Mouse (Mus musculus) liver, postnatal 0 days (tissue): ENCODE data around the gene Tdrkh. TPM values are rescaled to one million over a fixed set of nuclear protein-coding genes. Genes with fewer than 3 reads are reported as not detected.

Source experiments
- ATAC-seq: fragments of 200-750 bp; cut with Nextera tagmentation; 2 replicates; pipeline ENCODE4 v1.8.0; 2017; ENCODE audit warnings: mild to moderate bottlenecking, moderate library complexity
- DNase-seq: peaks from one replicate; pipeline ENCODE4 v3.0.0-alpha.2; 2016
- H3K27ac ChIP-seq: fragments of 300-500 bp; sonication (generic); 2 replicates; pipeline ENCODE4 v1.5.1; 2014; ENCODE audit warnings: antibody characterized with exemption, moderate library complexity, mild to moderate bottlenecking, low read depth
- H3K27me3 ChIP-seq: fragments of 300-500 bp; sonication (generic); 2 replicates; pipeline ENCODE4 v1.6.1; 2014; ENCODE audit warnings: low read length, control low read depth, mixed read lengths; ENCODE audit not compliant: insufficient read depth
- H3K36me3 ChIP-seq: fragments of 300-500 bp; sonication (generic); replicated peaks from 2 replicates; pipeline ENCODE4 v1.6.1; 2014; ENCODE audit warnings: mild to moderate bottlenecking, control low read depth, low read length, moderate library complexity, mixed read lengths; ENCODE audit not compliant: insufficient read depth
- H3K4me1 ChIP-seq: fragments of 300-500 bp; sonication (generic); 2 replicates; pipeline ENCODE4 v1.6.1; 2014; ENCODE audit warnings: antibody characterized with exemption, mild to moderate bottlenecking, control low read depth; ENCODE audit not compliant: insufficient read depth
- H3K4me2 ChIP-seq: fragments of 300-500 bp; sonication (generic); 2 replicates; pipeline ENCODE4 v1.6.1; 2014; ENCODE audit warnings: low read depth, mild to moderate bottlenecking, low read length, moderate library complexity, mixed read lengths
- H3K4me3 ChIP-seq: fragments of 300-500 bp; sonication (generic); 2 replicates; pipeline ENCODE4 v1.5.1; 2014; ENCODE audit warnings: low read depth, low read length
- H3K9ac ChIP-seq: fragments of 300-500 bp; sonication (generic); replicated peaks from 2 replicates; pipeline ENCODE4 v1.6.1; 2014; ENCODE audit warnings: mild to moderate bottlenecking, moderate library complexity
- H3K9me3 ChIP-seq: fragments of 300-500 bp; sonication (generic); 2 replicates; pipeline ENCODE4 v1.6.1; 2016; ENCODE audit warnings: mild to moderate bottlenecking, control low read depth, low read length, mixed read lengths
- CTCF ChIP-seq: sonication (generic); IDR thresholded peaks from 2 replicates; pipeline ENCODE4 v1.5.1; 2016; ENCODE audit warnings: antibody characterized with exemption, low read depth
- EP300 ChIP-seq: IDR thresholded peaks from 2 replicates; pipeline ENCODE4 v1.6.1; 2016; ENCODE audit warnings: antibody characterized with exemption, low read depth, mild to moderate bottlenecking
- WGBS: fragments of 180-500 bp; shearing (Covaris S2); extraction: QIAGEN DNeasy Blood & Tissue Kit; methylation state at CpG from one replicate; pipeline ENCODE4 v1.1.7; 2014; ENCODE audit not compliant: insufficient replicate concordance; 5-methylcytosine and 5-hydroxymethylcytosine counted together
- polyA plus RNA-seq: library from polyadenylated mRNA; unstranded; fragments of >200 nt; fragmentation: Nextera tagmentation; extraction: Ambion mirVana; gene quantifications from 2 replicates; pipeline ENCODE4 v1.2.1, GENCODE M21; 2015

Gene Tdrkh
- polyA plus RNA-seq, 1 experiment from 2014 or later, result 7.1 TPM

GRCm38 (mm10) chr3:94436420-94436819 is 23.3 kb downstream of the Tdrkh start:
- Histone ChIP-seq H3K9ac (no peak overlapping the region), H3K4me1 (peaks cover 3% of the 10 kb centered on the region; the same call in 1 of the 2 replicates), H3K27me3 (no peaks in the 10 kb centered on the region), H3K9me3 (no peaks in the 10 kb centered on the region), H3K4me3 (no peak overlapping the region), H3K27ac (no peak overlapping the region), H3K4me2 (no peak overlapping the region), H3K36me3 (no peaks in the 10 kb centered on the region)
- 80% methylated on average over 9 of the region's 9 CpGs for WGBS
- DNase-seq (no peak), ATAC-seq (no peak)
- TF ChIP-seq CTCF, result no peak
- TF ChIP-seq EP300, result no peak

- ATAC-seq (no peak), DNase-seq (no peak)
- Histone ChIP-seq H3K36me3 (peaks cover 9% of the 10 kb centered on the region), H3K27me3 (no peaks in the 10 kb centered on the region), H3K4me1 (peaks cover 11% of the 10 kb centered on the region), H3K9ac (no peak overlapping the region), H3K27ac (no peak overlapping the region), H3K9me3 (no peaks in the 10 kb centered on the region), H3K4me2 (no peak overlapping the region), H3K4me3 (no peak overlapping the region)
- TF ChIP-seq EP300 (no peak), CTCF (peak; percentile 49)
- 43% methylated on average over 3 of the region's 3 CpGs for WGBS
Measured at GRCm38 (mm10) chr3:94441182-94441581, 28.1 kb downstream of the Tdrkh start.

- peaks cover 11% of the 10 kb centered on the region for H3K4me1 ChIP-seq
- peak within 1 kb of the TSS; percentile 83 for H3K27ac ChIP-seq
- H3K9ac ChIP-seq, result peak within 1 kb of the TSS; percentile 95
- peaks cover 26% of the 10 kb centered on the region for H3K36me3 ChIP-seq
- ATAC-seq, result peak; percentile 99
- no peaks in the 10 kb centered on the region for H3K9me3 ChIP-seq
- no peaks in the 10 kb centered on the region for H3K27me3 ChIP-seq
- peak within 1 kb of the TSS; percentile 92 for H3K4me2 ChIP-seq
- DNase-seq, result peak; percentile 96
- WGBS, result under 1% methylated on average over 39 of the region's 39 CpGs
- H3K4me3 ChIP-seq, result peak within 1 kb of the TSS; percentile 89
- TF ChIP-seq EP300, result no peak
- TF ChIP-seq CTCF, result no peak
Measured at GRCm38 (mm10) chr3:94442951-94443596, 30.0 kb downstream of the Tdrkh start, which contains the start of gene Mrpl9. TSS of gene Mrpl9 (plus strand) at chr3:94443318.

- H3K36me3 ChIP-seq, result peaks cover 28% of the 10 kb centered on the region
- H3K9me3 ChIP-seq, result no peaks in the 10 kb centered on the region
- H3K4me3 ChIP-seq, result peak within 1 kb of the TSS; percentile 89
- DNase-seq (no peak), ATAC-seq (peak; percentile 71)
- H3K4me1 ChIP-seq, result peaks cover 11% of the 10 kb centered on the region
- TF ChIP-seq CTCF, result no peak
- no peak for TF ChIP-seq EP300
- peak within 1 kb of the TSS; percentile 92 for H3K4me2 ChIP-seq
- no peaks in the 10 kb centered on the region for H3K27me3 ChIP-seq
- H3K27ac ChIP-seq, result peak within 1 kb of the TSS; percentile 83
- 0% methylated on average over 24 of the region's 24 CpGs for whole genome bisulfite sequencing
- peak within 1 kb of the TSS; percentile 95 for H3K9ac ChIP-seq
Measured at GRCm38 (mm10) chr3:94443597-94443964, 30.5 kb downstream of the Tdrkh start, which contains the start of gene Oaz3. TSS of gene Oaz3 (minus strand) at chr3:94443915.

GRCm38 (mm10) chr3:94449377-94449776 is 36.3 kb downstream of the Tdrkh start:
- peaks cover 6% of the 10 kb centered on the region for H3K4me1 ChIP-seq
- ATAC-seq (no peak), DNase-seq (no peak)

GRCm38 (mm10) chr3:94456529-94457000 is 43.5 kb downstream of the Tdrkh start:
- no peak overlapping the region for H3K27ac ChIP-seq
- TF ChIP-seq EP300 (no peak), CTCF (peak; percentile 89)
- H3K4me3 ChIP-seq, result no peak overlapping the region
- 3% methylated on average over 12 of the region's 12 CpGs for WGBS
- peak; percentile 83 for DNase-seq
- no peaks in the 10 kb centered on the region for H3K36me3 ChIP-seq
- no peaks in the 10 kb centered on the region for H3K4me1 ChIP-seq
- H3K27me3 ChIP-seq, result 0 out of 2 replicates have a peak, but pooled peaks cover 3% of the 10 kb centered on the region
- peak overlapping the region; percentile 41 for H3K4me2 ChIP-seq
- ATAC-seq, result peak; percentile 59
- no peak overlapping the region for H3K9ac ChIP-seq
- no peaks in the 10 kb centered on the region for H3K9me3 ChIP-seq

More at GRCm38 (mm10) chr3:94449377-94449776, 36.3 kb downstream of the Tdrkh start:
- no peaks in the 10 kb centered on the region for H3K27me3 ChIP-seq
- no peak overlapping the region for H3K4me3 ChIP-seq
- no peaks in the 10 kb centered on the region for H3K9me3 ChIP-seq
- H3K9ac ChIP-seq, result no peak overlapping the region
- peaks cover 28% of the 10 kb centered on the region for H3K36me3 ChIP-seq
- no peak overlapping the region for H3K27ac ChIP-seq
- WGBS, result 85% methylated on average over 2 of the region's 2 CpGs
- no peak for TF ChIP-seq EP300
- no peak for TF ChIP-seq CTCF
- no peak overlapping the region for H3K4me2 ChIP-seq
